Mouse (Mus musculus) stomach, postnatal 0 days (tissue): ENCODE data around the gene Col23a1. TPM values are rescaled to one million over a fixed set of nuclear protein-coding genes. Genes with fewer than 3 reads are reported as not detected.

Experiments
- ATAC-seq: fragments of 200-750 bp; cut with Nextera tagmentation; 2 replicates; pipeline ENCODE4 v1.8.0; 2017; ENCODE audit not compliant: low FRiP score, low TSS enrichment
- DNase-seq: peaks from one replicate; pipeline ENCODE4 v3.0.0-alpha.2; 2016; ENCODE audit warnings: low spot score
- H3K27ac ChIP-seq: fragments of 300-500 bp; sonication (generic); replicated peaks from 2 replicates; pipeline ENCODE4 v1.5.1; 2014; ENCODE audit warnings: mild to moderate bottlenecking, control low read depth
- H3K27me3 ChIP-seq: fragments of 300-500 bp; sonication (generic); 2 replicates; pipeline ENCODE4 v1.6.1; 2014; ENCODE audit warnings: low read length; ENCODE audit not compliant: control insufficient read depth, insufficient read depth
- H3K36me3 ChIP-seq: fragments of 300-500 bp; sonication (generic); 2 replicates; pipeline ENCODE4 v1.6.1; 2014; ENCODE audit warnings: low read length, mixed read lengths; ENCODE audit not compliant: control insufficient read depth, insufficient read depth
- H3K4me1 ChIP-seq: fragments of 300-500 bp; sonication (generic); replicated peaks from 2 replicates; pipeline ENCODE4 v1.6.1; 2014; ENCODE audit warnings: antibody characterized with exemption; ENCODE audit not compliant: control insufficient read depth, insufficient read depth
- H3K4me2 ChIP-seq: fragments of 300-500 bp; sonication (generic); replicated peaks from 2 replicates; pipeline ENCODE4 v1.6.1; 2014; ENCODE audit warnings: low read depth, mild to moderate bottlenecking, control low read depth, moderate library complexity
- H3K4me3 ChIP-seq: fragments of 300-500 bp; sonication (generic); 2 replicates; pipeline ENCODE4 v1.5.1; 2014; ENCODE audit warnings: low read depth, low read length, control low read depth
- H3K9ac ChIP-seq: fragments of 300-500 bp; sonication (generic); 2 replicates; pipeline ENCODE4 v1.6.1; 2014; ENCODE audit warnings: mild to moderate bottlenecking, low read length, control low read depth, mixed read lengths
- H3K9me3 ChIP-seq: fragments of 300-500 bp; sonication (generic); 2 replicates; pipeline ENCODE4 v1.6.1; 2016; ENCODE audit warnings: low read length; ENCODE audit not compliant: control insufficient read depth
- CTCF ChIP-seq: IDR thresholded peaks from 2 replicates; pipeline ENCODE4 v1.5.1; 2016; ENCODE audit warnings: antibody characterized with exemption, low read depth, mild to moderate bottlenecking, moderate library complexity
- EP300 ChIP-seq: optimal IDR thresholded peaks from 2 replicates; pipeline ENCODE3; 2016; ENCODE audit warnings: antibody characterized with exemption
- WGBS: fragments of 180-500 bp; shearing (Covaris S2); extraction: QIAGEN DNeasy Blood & Tissue Kit; methylation state at CpG from one replicate; pipeline ENCODE4 v1.1.7; 2014; 5-methylcytosine and 5-hydroxymethylcytosine counted together
- polyA plus RNA-seq: library from polyadenylated mRNA; unstranded; fragments of >200 nt; fragmentation: Nextera tagmentation; extraction: Ambion mirVana; gene quantifications from 2 replicates; pipeline ENCODE4 v1.2.1, GENCODE M21; 2015

Gene Col23a1
- polyA plus RNA-seq, 1 experiment from 2014 or later: 2.5 TPM

DNA sequence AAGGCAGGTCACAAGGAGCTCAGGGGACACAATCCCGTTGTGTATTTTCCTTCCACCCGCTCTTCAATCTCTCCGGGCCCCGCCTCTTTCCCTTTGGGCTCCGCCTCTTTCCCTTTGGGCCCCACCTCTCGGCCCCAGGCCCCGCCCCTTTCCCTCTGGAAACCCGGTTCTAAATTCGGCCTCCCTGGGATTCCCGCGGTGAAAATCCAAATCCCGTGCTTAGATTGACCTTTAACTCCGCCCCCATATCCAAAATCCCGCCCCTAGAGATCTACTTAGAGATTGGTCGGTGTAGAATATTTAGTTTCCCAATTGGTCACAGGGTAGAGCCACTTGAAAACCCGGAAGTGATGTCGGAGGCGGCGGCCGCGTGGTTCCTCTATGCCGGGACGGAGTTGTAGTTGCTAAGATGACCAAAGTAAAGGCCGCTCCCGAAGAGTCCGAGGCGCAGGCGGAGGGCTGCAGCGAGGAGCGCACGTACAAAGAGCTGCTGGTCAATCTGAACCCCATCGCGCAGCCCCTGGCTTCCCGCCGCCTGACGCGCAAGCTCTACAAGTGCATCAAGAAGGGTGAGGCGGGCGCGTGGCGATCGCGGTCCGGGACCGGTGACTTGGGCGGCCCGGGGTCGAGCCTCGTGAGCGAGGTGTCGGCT, 329.8 kb downstream of the Col23a1 start, which contains the start of gene Nhp2:
Gene Nhp2 (plus strand): TSS at position 327 of the 652 bp plus-strand sequence.
- peak; percentile 97 for DNase-seq
- TF ChIP-seq CTCF (no peak; the same call in 1 of the 2 replicates), EP300 (no peak)
- peaks cover 5% of the 10 kb centered on the region for H3K4me1 ChIP-seq
- H3K4me2 ChIP-seq: peak within 1 kb of the TSS; percentile 82
- H3K27me3 ChIP-seq: no peaks in the 10 kb centered on the region
- H3K27ac ChIP-seq: peak within 1 kb of the TSS; percentile 84
- peak within 1 kb of the TSS; percentile 83 for H3K4me3 ChIP-seq
- peak; percentile 93 for ATAC-seq
- H3K9me3 ChIP-seq: no peaks in the 10 kb centered on the region
- H3K36me3 ChIP-seq: peaks cover 15% of the 10 kb centered on the region
- peak within 1 kb of the TSS; percentile 85 for H3K9ac ChIP-seq
- under 1% methylated on average over 51 of the region's 51 CpGs for WGBS

DNA sequence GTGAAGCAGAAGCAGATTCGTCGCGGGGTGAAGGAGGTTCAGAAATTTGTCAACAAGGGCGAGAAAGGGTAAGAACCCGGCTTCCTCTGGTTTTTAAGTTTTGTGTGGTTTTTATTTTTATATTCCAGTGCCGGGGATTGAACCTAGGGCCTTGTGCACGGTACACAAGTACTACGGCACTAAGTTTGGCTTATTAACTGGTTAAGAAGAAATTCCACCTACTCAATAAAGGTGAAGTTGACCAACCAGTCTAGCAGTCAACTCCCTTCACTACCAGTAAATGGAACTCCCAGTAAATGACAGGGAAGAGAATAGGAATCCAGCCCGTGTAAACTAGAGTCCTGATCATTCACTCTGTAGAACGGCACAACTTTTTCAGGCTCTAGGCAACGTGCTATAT, 330.4 kb downstream of the Col23a1 start:
- 0% methylated on average over 11 of the region's 11 CpGs for WGBS
- no peak for ATAC-seq

DNA sequence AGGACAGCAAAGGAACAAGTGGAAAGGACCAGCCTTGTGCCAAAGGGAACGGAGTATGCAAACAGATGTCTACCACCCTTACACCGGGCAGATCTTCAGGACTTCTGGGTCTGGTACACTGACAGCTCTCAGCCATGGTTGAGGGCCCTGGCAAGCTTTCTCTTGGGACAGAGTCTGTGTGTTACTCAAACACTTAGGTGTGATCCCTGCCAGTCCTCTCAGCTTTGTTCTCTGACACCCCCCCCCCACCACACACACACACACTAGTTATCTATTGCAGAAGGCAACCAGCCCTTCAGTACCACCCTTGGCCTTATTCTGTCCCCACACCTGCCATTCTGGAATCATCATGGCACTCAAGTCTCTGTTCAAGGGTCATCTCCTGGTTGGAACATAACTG, 332.1 kb downstream of the Col23a1 start:
- 90% methylated on average over 2 of the region's 2 CpGs for WGBS
- no peak for TF ChIP-seq EP300
- TF ChIP-seq CTCF: no peak
- Histone ChIP-seq H3K9ac (no peak overlapping the region), H3K27me3 (no peaks in the 10 kb centered on the region), H3K27ac (no peak overlapping the region), H3K36me3 (peaks cover 20% of the 10 kb centered on the region), H3K4me3 (no peak overlapping the region), H3K4me2 (no peak overlapping the region), H3K4me1 (peaks cover 2% of the 10 kb centered on the region; the same call in 1 of the 2 replicates), H3K9me3 (no peaks in the 10 kb centered on the region)
- no peak for DNase-seq
- no peak for ATAC-seq

More for the DNA sequence above, 330.4 kb downstream of the Col23a1 start:
- Histone ChIP-seq H3K27me3 (no peaks in the 10 kb centered on the region), H3K9me3 (no peaks in the 10 kb centered on the region), H3K9ac (peak overlapping the region; percentile 85), H3K27ac (peak overlapping the region; percentile 84), H3K36me3 (peaks cover 20% of the 10 kb centered on the region), H3K4me2 (peak overlapping the region; percentile 82), H3K4me3 (peak overlapping the region; percentile 83), H3K4me1 (peaks cover 2% of the 10 kb centered on the region; the same call in 1 of the 2 replicates)
- no peak for DNase-seq
- no peak for TF ChIP-seq CTCF
- no peak for TF ChIP-seq EP300

DNA sequence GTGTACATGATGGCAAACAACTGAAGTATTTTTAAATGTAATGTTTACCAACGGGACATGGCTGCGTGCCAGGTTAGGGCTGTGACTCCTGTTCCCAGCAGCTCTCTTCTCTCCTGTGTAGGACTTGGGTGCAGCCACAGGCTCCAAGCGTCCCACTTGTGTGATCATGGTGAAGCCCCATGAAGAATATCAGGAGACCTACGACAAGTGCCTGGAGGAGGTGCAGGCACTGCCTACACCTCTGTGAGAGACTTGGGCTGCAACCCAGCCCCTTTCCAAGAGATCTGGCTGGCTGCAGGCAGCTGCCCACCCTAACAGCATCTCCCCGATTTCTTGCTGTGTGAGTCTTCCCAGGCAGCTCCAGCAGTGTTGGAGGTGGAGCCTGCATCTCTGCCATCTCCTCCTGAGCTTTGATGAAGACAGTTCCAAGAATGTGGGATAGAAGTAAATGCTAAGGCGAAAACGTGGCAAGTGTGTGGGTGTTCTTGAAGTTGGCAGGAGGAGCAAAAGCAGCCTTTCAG, 333.3 kb downstream of the Col23a1 start:
- H3K27ac ChIP-seq: no peak overlapping the region
- TF ChIP-seq CTCF (no peak), EP300 (no peak)
- ATAC-seq: no peak
- peaks cover 31% of the 10 kb centered on the region for H3K36me3 ChIP-seq
- H3K4me3 ChIP-seq: no peak overlapping the region
- no peak overlapping the region for H3K4me2 ChIP-seq
- H3K27me3 ChIP-seq: no peaks in the 10 kb centered on the region
- DNase-seq: peak; percentile 57
- H3K4me1 ChIP-seq: peaks cover 2% of the 10 kb centered on the region; the same call in 1 of the 2 replicates
- H3K9me3 ChIP-seq: no peaks in the 10 kb centered on the region
- H3K9ac ChIP-seq: no peak overlapping the region
- 74% methylated on average over 7 of the region's 7 CpGs for WGBS

DNA sequence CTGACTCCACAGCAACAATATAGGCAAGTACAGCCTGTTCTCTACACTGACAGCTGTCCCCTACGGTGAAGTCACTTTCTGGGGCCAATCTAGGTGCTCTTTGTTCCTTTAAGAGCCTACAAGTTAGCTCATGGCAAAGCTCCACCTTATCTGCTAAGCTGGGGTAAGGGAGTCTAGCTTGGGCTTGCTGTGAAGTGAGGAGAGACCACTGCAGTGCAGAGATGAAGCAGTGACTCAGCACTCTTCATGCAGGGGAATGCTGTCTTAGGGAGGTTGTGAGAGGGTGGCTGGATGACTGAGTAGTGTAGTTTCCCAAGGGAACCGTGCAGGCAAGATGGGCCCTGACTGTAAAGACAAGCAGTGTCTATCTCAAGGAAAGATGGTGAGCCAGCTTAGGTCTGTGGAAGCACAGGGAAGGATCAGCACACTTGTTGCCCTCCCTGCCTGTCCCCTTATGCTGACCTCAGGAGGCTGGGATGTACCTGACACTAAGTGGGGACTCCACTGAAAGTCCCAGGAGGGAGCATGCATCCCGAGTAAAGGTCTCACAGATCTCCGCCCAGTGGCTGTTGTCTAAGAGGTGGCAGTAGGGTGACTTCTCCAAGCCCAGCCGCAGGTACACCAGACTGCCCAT, 335.6 kb downstream of the Col23a1 start:
- Histone ChIP-seq H3K27me3 (no peaks in the 10 kb centered on the region), H3K36me3 (peaks cover 31% of the 10 kb centered on the region), H3K4me2 (no peak overlapping the region), H3K4me3 (no peak overlapping the region), H3K9ac (no peak overlapping the region), H3K27ac (no peak overlapping the region), H3K4me1 (peaks cover under 1% of the 10 kb centered on the region; the same call in 1 of the 2 replicates), H3K9me3 (no peaks in the 10 kb centered on the region)
- ATAC-seq: no peak
- no peak for TF ChIP-seq EP300
- no peak for TF ChIP-seq CTCF
- WGBS: 77% methylated on average over 5 of the region's 5 CpGs
- DNase-seq: no peak

DNA sequence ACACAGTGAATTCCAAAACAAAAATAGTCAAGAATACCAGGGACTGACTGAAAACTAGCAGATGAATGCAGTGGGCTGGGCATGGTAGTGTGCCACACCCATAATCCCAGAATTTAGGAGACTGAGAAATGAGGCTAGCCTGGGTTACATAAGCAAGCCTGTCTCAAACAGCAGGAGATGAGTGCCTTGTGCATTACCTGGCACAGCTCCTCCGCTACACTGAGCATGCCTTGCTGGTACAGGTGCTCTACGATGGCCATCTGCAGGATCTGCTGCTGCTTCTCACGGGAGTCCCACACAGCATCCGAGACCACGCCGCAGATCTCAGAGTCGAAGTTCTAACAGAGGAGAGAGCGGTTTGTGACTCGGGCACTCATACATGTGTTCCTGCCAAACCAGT, 337.7 kb downstream of the Col23a1 start:
- Histone ChIP-seq H3K4me2 (no peak overlapping the region), H3K27me3 (no peaks in the 10 kb centered on the region), H3K36me3 (peaks cover 30% of the 10 kb centered on the region), H3K9ac (no peak overlapping the region), H3K9me3 (no peaks in the 10 kb centered on the region), H3K27ac (no peak overlapping the region), H3K4me1 (no peaks in the 10 kb centered on the region), H3K4me3 (no peak overlapping the region)
- TF ChIP-seq EP300 (no peak), CTCF (no peak)
- DNase-seq: no peak
- WGBS: 92% methylated on average over 9 of the region's 9 CpGs
- ATAC-seq: no peak
